Mouse (Mus musculus): Measurements from ENCODE around the gene Dclre1a.

Dclre1a gene

DNA sequence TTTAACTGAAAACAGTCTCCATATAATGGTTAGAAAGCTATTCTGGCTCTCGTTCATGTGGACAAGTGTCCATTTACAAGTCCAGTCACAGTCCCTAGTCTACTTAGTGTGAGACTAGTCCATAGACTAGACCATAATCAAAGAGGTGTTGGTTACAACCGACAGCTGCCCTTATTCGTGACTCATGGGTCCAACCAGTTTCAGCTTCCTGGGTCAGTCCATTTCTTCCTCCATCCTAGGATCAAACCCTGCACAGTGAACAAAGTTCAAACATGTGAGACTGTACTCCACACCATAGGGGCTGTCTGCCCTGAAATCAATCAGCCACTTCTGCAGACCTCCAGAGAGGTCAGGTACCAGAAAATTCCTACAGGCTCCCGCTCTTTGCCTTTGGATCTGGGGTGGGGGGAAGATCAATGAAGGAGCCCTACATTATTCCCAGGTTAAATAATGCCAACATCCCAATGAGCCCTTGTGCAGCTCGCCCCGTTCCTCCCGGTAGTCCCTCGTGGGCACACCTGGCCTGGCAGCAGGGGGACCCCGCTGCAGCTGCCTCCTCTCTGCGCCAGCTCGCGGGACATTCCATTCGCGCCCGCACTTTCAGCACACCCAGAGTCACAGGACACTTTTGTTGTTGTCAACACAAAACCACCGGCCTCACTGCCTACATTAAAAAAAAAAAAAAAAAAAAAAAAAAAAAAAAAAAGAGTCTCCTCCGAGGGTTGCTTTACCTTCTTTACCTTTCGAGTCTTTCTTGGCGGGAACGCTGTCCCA, at the start of gene Dclre1a:
Gene Dclre1a (minus strand): TSS at position 767 of the 774 bp plus-strand sequence.
- peak; percentile 76 for DNase-seq

- DNase-seq: no peak
Observed at GRCm38 (mm10) chr19:56592472-56592871, 44.5 kb upstream of the Dclre1a start.

DNA sequence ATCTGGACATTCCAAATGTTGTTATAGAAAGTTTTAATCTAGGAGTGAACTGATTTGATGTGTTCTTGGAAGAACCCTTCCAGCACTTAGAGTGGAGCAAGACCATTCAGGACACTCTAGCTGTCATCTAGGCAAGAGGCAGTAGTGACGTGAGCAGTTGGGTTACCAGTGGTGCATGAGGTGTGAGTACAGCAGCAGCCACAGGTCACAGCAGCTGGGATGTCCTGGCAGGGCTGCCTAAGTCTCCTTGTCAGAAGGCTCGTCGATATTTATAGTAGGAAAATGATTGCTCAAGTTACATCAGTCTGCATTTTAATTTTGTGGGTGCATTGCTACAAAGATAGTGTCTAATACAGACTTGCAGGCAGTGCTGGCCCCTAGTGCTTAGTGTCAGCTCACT, 42.2 kb upstream of the Dclre1a start:
- no peak for DNase-seq

- DNase-seq: no peak
Observed at GRCm38 (mm10) chr19:56589455-56589854, 41.4 kb upstream of the Dclre1a start.

GRCm38 (mm10) chr19:56589008-56589407, 41.0 kb upstream of the Dclre1a start:
- DNase-seq: no peak

DNA sequence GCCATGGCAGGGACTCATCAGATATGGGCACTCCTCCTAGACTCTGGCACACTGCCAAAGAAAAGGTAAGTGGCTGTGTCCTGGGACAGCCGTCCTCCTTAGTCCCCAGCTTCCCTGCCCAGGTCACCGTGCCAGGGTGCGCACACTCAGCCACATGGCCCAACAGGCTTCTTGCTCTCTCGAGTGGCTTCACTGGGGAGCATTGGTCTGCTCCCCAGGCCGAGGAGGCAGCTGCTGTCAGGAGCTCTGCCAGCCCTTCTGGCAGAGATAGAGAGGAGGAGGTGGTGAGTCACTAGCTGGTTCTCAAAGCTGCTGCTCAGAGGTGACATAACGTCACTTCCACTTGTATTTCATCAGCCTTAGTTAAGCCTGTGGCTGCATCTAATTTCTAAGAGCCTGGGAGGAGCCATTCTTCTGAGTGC, 40.2 kb upstream of the Dclre1a start:
- DNase-seq: peak; percentile 72

- DNase-seq: no peak
Observed at GRCm38 (mm10) chr19:56586320-56586719, 38.3 kb upstream of the Dclre1a start.

GRCm38 (mm10) chr19:56584288-56584687, 36.3 kb upstream of the Dclre1a start:
- no peak for DNase-seq

DNA sequence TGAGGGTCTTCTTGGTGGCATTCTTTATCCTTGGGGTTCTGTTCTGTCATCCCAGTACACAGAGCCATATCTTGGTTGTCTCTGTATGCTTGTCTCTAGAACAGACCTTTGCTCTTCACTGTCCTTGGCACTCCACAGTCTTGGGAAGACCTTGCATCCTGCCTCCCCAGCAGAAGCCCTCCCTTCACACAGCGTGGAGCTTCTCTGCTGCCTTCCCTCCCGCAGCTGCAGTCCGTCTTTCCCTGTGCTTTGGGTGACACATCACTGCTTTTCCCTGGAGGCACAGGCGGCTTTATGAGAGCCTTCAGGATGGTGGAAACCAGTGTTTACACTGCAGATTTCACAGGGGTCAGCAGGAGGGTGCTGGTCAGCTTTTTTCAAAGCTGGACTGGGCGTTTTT, 35.8 kb upstream of the Dclre1a start:
- DNase-seq: no peak

DNA sequence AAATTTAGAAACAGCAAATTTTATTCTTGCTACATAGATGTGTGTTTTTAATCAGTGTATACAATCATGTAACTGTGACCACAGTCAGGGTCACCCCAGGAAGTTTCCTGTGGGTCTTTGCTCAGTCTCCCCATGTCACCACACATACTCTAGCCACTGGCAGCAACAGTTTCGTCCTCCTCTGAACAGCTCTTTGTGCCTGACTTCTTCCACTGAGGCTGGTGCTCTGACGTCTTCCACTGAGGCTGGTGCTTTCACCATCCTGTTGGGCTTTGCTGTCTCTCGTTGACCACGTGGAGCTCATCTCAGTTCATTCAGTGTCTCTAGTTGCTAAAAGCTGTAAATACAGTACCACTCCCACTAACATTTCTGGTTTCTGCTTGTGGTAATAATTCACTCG, 34.0 kb upstream of the Dclre1a start:
- no peak for DNase-seq

- DNase-seq: no peak
Observed at GRCm38 (mm10) chr19:56577801-56578200, 29.8 kb upstream of the Dclre1a start.

- peak; percentile 49 for DNase-seq
Observed at GRCm38 (mm10) chr19:56573184-56573583, 25.2 kb upstream of the Dclre1a start.

DNA sequence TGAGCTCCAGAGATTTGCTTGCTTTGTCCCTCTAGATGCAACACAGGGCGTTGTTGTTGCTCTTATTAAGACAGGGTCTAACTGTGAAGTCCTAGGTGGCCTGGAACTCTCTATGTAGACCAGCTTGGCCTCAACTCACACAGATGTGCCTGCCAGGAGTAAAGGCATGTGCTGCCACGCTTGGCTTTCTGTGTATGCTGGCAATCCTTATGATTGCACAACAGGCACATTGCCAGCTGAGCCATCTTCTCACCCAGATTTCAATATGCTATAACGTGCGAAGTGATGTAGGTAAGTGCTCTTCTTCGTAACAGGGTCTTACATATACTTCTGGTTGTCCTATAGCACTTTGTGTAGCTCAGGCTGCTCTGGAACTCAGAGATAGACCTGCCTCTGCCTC, 23.9 kb upstream of the Dclre1a start:
- no peak for DNase-seq

DNA sequence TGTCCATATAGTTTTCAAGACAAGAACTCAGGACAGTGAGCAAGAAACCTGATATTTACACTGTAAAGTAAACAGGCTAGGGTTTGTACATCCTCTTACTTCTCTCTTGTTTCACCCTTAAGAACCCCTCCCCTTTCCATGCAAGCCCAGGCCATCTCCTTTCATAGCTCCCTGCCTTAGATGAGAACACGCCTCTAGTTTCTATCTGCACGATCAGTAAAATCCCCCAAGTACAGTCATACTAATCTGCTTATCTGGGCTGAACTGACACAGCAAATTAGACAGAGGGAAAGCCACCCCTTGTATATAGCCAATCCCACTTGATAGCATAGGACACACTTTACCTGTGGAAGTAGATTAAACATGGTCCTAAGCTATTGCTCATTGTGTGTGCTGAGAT, 23.2 kb upstream of the Dclre1a start:
- DNase-seq: no peak

DNA sequence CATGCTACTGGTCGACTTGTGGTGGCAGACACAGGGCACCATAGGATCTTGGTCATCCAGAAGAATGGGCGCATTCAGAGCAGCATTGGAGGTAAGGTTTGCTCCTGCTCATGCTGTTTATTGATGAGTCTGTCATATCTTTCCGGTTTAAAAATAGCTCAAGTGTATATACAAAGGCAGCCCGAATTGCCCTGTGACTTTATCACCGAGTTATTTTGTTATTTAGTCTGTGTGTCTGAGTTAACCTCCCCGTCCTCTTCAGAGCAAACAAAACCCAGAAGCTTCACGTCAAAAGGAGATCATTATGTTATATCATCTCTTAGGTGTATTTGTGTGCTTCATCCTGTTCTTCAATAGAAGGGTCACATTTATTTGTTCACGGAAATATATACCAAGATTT, 22.8 kb upstream of the Dclre1a start:
- no peak for DNase-seq

- DNase-seq: no peak
Observed at GRCm38 (mm10) chr19:56566940-56567339, 18.9 kb upstream of the Dclre1a start.

- peak; percentile 37 for DNase-seq
Observed at GRCm38 (mm10) chr19:56566041-56566440, 18.0 kb upstream of the Dclre1a start.

DNA sequence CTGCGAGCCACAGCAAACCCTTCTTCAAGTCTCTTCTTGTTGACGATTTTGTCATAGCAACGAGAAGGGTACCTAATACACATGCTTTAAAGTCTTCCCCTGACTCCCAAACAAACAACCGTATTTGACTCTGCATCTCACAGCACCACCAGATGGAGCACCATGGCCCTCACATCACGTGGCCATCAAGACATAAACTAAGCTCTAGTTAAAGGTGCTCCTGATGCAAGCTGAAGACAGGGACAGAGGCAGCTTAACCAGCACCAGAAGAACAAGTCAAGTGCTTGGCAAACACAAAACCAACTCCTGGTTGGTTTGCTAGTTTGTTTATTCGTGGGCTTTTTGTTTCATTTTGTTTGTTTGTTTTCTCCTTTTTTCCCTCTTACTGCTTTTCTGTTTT, 17.3 kb upstream of the Dclre1a start:
- no peak for DNase-seq

DNA sequence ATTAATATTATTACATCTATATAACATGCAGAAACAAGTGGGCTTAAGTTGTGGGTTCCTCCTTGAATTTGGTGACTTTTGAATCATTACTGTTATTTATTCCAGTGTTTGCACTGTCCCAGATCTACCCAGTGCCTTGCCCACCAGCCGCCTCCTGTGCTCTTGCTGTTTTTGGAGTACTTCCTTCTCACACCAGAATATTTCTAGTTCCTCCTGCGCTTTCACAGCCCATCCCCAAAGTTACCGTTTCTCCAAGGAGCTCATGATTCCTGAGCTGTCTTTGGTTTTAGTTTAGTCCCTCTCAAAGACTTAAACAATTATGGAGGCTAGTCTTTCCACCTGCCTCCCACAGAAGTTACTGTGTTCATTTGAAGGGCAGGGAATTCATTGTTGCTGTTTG, 15.4 kb upstream of the Dclre1a start:
- DNase-seq: peak; percentile 36

DNA sequence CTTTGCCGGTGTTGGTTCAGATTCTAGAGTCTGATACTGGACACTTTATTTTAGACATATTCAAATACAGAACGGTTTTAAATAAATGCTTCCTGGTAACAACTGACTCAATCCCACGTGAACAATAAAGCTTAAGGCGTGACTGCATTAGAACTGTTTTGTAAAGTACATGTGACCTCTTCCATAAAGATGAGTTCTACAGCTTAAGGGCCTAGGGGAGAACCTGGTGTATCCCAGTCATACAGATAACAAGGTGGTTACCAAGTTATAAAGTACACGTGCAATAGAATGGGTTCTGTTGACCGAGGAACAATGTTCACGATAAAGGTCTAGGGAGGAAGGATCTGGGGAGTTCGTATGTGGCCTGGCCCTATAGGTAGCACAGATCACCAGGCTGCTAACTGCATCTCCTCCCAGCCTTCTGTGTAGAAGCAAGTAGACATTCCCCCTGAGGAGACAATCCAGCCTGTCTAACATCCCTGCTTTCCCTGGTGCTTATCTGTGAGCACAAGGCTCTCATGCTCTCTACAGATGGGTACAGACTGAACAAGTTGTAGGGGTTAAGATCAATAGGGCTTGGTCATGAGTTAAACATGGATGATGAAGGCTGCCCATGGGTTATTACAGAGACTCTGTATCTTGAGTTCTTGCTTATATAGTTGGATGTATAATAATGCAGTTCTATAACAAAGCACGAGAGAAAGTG, 14.6 kb upstream of the Dclre1a start:
- no peak for DNase-seq

GRCm38 (mm10) chr19:56555972-56556371, 8.0 kb upstream of the Dclre1a start:
- no peak for DNase-seq

DNA sequence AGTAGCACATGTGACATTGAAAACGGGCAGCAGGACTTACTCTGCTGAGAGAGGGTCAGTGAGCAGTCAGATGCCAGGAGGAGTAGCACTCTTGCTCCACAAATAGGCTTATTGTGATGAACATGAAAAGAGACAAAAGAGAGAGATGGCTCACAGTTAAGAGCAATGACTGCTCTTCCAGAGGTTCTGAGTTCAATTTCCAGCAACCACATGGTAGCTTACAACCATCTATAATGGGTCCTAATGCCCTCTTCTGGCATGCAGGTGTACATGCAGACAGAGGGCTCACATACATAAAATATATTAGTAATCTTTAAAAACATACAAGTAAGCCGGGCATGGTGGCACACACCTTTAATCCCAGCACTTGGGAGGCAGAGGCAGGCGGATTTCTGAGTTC, 5.2 kb upstream of the Dclre1a start:
- no peak for DNase-seq

DNA sequence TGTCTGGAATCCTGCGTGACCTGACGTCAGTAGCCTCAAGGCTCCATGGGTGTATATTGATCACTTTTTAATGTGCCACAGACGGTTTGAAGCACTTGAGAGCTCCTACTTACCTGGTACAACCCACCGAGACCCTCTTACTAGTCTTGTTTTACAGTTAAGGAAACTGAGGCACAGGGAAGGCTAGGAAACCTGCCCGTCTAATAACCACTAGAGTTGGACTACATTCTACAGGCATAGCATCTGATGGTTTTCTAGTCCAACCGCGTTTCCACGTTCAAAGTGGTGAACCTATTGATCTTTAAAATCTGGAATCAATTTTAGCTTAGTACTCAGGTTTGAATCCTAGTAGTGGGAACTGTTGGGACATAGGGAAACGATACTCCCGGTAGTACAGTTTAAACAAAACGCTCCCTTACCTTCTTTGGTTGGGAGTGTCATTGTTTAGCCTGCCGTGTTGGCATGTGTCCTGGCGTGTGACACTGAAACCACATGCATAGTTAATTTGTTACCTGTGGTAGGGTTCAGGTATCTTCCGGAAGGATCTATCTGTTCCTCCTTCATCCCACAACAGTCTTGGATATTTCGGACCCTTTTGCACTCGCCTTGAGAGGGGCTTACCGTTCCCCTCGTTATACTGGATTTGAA, 1.1 kb upstream of the Dclre1a start:
- no peak for DNase-seq
